Mouse (Mus musculus) kidney, embryonic 14.5 days (tissue): ENCODE measurements around the gene Gstm5. TPM values are rescaled to one million over a fixed set of nuclear protein-coding genes. Genes with fewer than 3 reads are reported as not detected.
"Not testable (repeated sequence)": the region's sequence is repeated elsewhere in the genome, so short reads cannot be mapped to it uniquely, and the experiment has no call there.

ENCODE experiments used
- ATAC-seq: fragments of 200-750 bp; cut with Nextera tagmentation; 2 replicates; pipeline ENCODE4 v1.8.0; 2017; ENCODE audit warnings: moderate number of reproducible peaks, mild to moderate bottlenecking, moderate TSS enrichment, moderate library complexity; ENCODE audit not compliant: low FRiP score, low TSS enrichment
- H3K27ac ChIP-seq: fragments of 300-500 bp; sonication (generic); 2 replicates; pipeline ENCODE4 v1.5.1; 2014; ENCODE audit warnings: low read depth, mild to moderate bottlenecking, low read length, moderate library complexity, mixed read lengths
- H3K27me3 ChIP-seq: fragments of 300-500 bp; sonication (generic); 2 replicates; pipeline ENCODE4 v1.6.1; 2014; ENCODE audit warnings: mild to moderate bottlenecking, low read length; ENCODE audit not compliant: control insufficient read depth, insufficient read depth
- H3K36me3 ChIP-seq: fragments of 300-500 bp; sonication (generic); 2 replicates; pipeline ENCODE4 v1.6.1; 2014; ENCODE audit warnings: low read length, mixed read lengths; ENCODE audit not compliant: control insufficient read depth, insufficient read depth
- H3K4me1 ChIP-seq: fragments of 300-500 bp; sonication (generic); 2 replicates; pipeline ENCODE4 v1.6.1; 2014; ENCODE audit warnings: low read length, mixed read lengths; ENCODE audit not compliant: control insufficient read depth, insufficient read depth
- H3K4me2 ChIP-seq: fragments of 300-500 bp; sonication (generic); replicated peaks from 2 replicates; pipeline ENCODE4 v1.6.1; 2014; ENCODE audit warnings: low read depth, mild to moderate bottlenecking, low read length
- H3K4me3 ChIP-seq: fragments of 300-500 bp; sonication (generic); 2 replicates; pipeline ENCODE4 v1.5.1; 2014; ENCODE audit warnings: mild to moderate bottlenecking, low read length
- H3K9ac ChIP-seq: fragments of 300-500 bp; sonication (generic); 2 replicates; pipeline ENCODE4 v1.6.1; 2014; ENCODE audit warnings: low read depth, mild to moderate bottlenecking, low read length, moderate library complexity
- H3K9me3 ChIP-seq: fragments of 300-500 bp; sonication (generic); 2 replicates; pipeline ENCODE4 v1.6.1; 2016; ENCODE audit warnings: low read length; ENCODE audit not compliant: control insufficient read depth
- WGBS: fragments of 180-500 bp; shearing (Covaris S2); extraction: QIAGEN DNeasy Blood & Tissue Kit; methylation state at CpG from one replicate; pipeline ENCODE4 v1.1.7; 2014; 5-methylcytosine and 5-hydroxymethylcytosine counted together
- polyA plus RNA-seq: library from polyadenylated mRNA; unstranded; fragments of >200 nt; fragmentation: Nextera tagmentation; extraction: Ambion mirVana; gene quantifications from 2 replicates; pipeline ENCODE4 v1.2.1, GENCODE M21; 2014

Gstm5 gene
- polyA plus RNA-seq, 1 experiment from 2014 or later, result 174 TPM

GRCm38 (mm10) chr3:107887674-107888495 lies 7.7 kb upstream of the Gstm5 start:
- ATAC-seq, result no peak
- H3K27me3 ChIP-seq, result no peaks in the 10 kb centered on the region
- WGBS, result 86% methylated on average over 9 of the region's 9 CpGs
- no peaks in the 10 kb centered on the region for H3K36me3 ChIP-seq
- no peak overlapping the region for H3K4me2 ChIP-seq
- no peaks in the 10 kb centered on the region for H3K4me1 ChIP-seq
- no peaks in the 10 kb centered on the region for H3K9me3 ChIP-seq
- no peak overlapping the region for H3K4me3 ChIP-seq
- H3K27ac ChIP-seq, result no peak overlapping the region
- no peak overlapping the region for H3K9ac ChIP-seq

- not testable (repeated sequence) for H3K9me3 ChIP-seq, ATAC-seq, H3K4me1 ChIP-seq, H3K4me3 ChIP-seq, H3K4me2 ChIP-seq, H3K27ac ChIP-seq, H3K36me3 ChIP-seq, H3K27me3 ChIP-seq, H3K9ac ChIP-seq
- 81% methylated on average over 2 of the region's 2 CpGs for WGBS
Observed at GRCm38 (mm10) chr3:107889236-107889635, 6.4 kb upstream of the Gstm5 start.

GRCm38 (mm10) chr3:107895194-107895719 lies 364 bp upstream of the Gstm5 start:
- peak; percentile 51; the same call in 1 of the 2 replicates for ATAC-seq

GRCm38 (mm10) chr3:107898691-107899090 lies 3.1 kb downstream of the Gstm5 start:
- Histone ChIP-seq H3K36me3 (peaks cover 4% of the 10 kb centered on the region; the same call in 1 of the 2 replicates), H3K4me2 (no peak overlapping the region), H3K27ac (no peak overlapping the region), H3K9ac (no peak overlapping the region), H3K4me3 (no peak overlapping the region), H3K9me3 (no peaks in the 10 kb centered on the region), H3K4me1 (no peaks in the 10 kb centered on the region), H3K27me3 (no peaks in the 10 kb centered on the region)
- WGBS, result 89% methylated on average over 13 of the region's 13 CpGs
- no peak for ATAC-seq

More at GRCm38 (mm10) chr3:107895194-107895719, 364 bp upstream of the Gstm5 start:
- Histone ChIP-seq H3K4me1 (no peaks in the 10 kb centered on the region), H3K4me3 (peak overlapping the region; percentile 69), H3K36me3 (peaks cover 4% of the 10 kb centered on the region; the same call in 1 of the 2 replicates), H3K9ac (peak overlapping the region; percentile 36; the same call in 1 of the 2 replicates), H3K27ac (no peak overlapping the region), H3K4me2 (peak overlapping the region; percentile 80), H3K9me3 (no peaks in the 10 kb centered on the region), H3K27me3 (no peaks in the 10 kb centered on the region)
- WGBS, result 6% methylated on average over 6 of the region's 6 CpGs

- ATAC-seq, result no peak
- WGBS, result 40% methylated on average over 11 of the region's 11 CpGs
- H3K4me1 ChIP-seq, result no peaks in the 10 kb centered on the region
Observed at GRCm38 (mm10) chr3:107900955-107901673, 5.5 kb downstream of the Gstm5 start.

GRCm38 (mm10) chr3:107905942-107906341 lies 10.3 kb downstream of the Gstm5 start:
- no peaks in the 10 kb centered on the region for H3K4me1 ChIP-seq
- no peak overlapping the region for H3K4me2 ChIP-seq
- H3K27me3 ChIP-seq, result no peaks in the 10 kb centered on the region
- no peak overlapping the region for H3K9ac ChIP-seq
- no peak overlapping the region for H3K27ac ChIP-seq
- no peak for ATAC-seq
- no peaks in the 10 kb centered on the region for H3K9me3 ChIP-seq
- H3K4me3 ChIP-seq, result no peak overlapping the region
- WGBS, result 34% methylated on average over 6 of the region's 6 CpGs
- H3K36me3 ChIP-seq, result no peaks in the 10 kb centered on the region

More at GRCm38 (mm10) chr3:107900955-107901673, 5.5 kb downstream of the Gstm5 start:
- Histone ChIP-seq H3K4me3 (no peak overlapping the region), H3K9ac (no peak overlapping the region), H3K27me3 (no peaks in the 10 kb centered on the region), H3K27ac (no peak overlapping the region), H3K9me3 (no peaks in the 10 kb centered on the region), H3K36me3 (peaks cover 4% of the 10 kb centered on the region; the same call in 1 of the 2 replicates), H3K4me2 (no peak overlapping the region)

- no peaks in the 10 kb centered on the region for H3K27me3 ChIP-seq
- H3K4me3 ChIP-seq, result no peak overlapping the region
- H3K4me2 ChIP-seq, result no peak overlapping the region
- H3K27ac ChIP-seq, result no peak overlapping the region
- no peaks in the 10 kb centered on the region for H3K9me3 ChIP-seq
- H3K4me1 ChIP-seq, result no peaks in the 10 kb centered on the region
- no peaks in the 10 kb centered on the region for H3K36me3 ChIP-seq
- 75% methylated on average over 15 of the region's 15 CpGs for WGBS
- no peak for ATAC-seq
- no peak overlapping the region for H3K9ac ChIP-seq
Observed at GRCm38 (mm10) chr3:107916674-107917073, 21.1 kb downstream of the Gstm5 start.

- no peak for ATAC-seq
- Histone ChIP-seq H3K4me1 (no peaks in the 10 kb centered on the region), H3K27me3 (no peaks in the 10 kb centered on the region), H3K4me3 (no peak overlapping the region), H3K36me3 (no peaks in the 10 kb centered on the region), H3K9me3 (no peaks in the 10 kb centered on the region), H3K27ac (no peak overlapping the region), H3K9ac (no peak overlapping the region), H3K4me2 (no peak overlapping the region)
- WGBS, result 90% methylated on average over 3 of the region's 3 CpGs
Observed at GRCm38 (mm10) chr3:107917097-107917496, 21.5 kb downstream of the Gstm5 start.
